Mouse (Mus musculus): Measurements from ENCODE around the gene Far2. TPM values are rescaled to one million over a fixed set of nuclear protein-coding genes. Genes with fewer than 3 reads are reported as not detected.

Far2 gene
- polyA plus RNA-seq, 1 experiment from 2014 or later, result 1.4 TPM

DNA sequence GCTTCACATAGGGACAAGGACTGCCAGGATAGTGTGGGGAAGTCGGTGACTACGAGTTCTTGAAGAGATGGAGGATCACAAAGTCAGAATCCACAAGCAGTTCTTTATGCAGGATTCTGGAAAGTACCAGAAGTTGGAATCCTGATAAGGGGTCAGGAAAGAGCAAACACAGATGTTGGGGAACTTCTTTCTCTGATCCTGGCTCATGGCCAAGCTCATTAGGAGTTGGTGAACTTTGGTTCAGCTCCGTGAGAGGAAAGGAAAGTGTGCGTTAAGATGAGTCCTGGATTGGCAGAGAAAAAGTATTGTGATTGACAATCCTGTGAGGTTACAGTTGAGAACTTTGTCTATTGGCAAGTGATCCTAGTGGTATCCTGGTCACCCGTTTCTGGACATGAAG is 19.2 kb downstream of the Far2 start:
- H3K4me2 ChIP-seq (ENCODE audit: low read length), result no peak overlapping the region
- no peak for ATAC-seq (ENCODE audit: insufficient number of reproducible peaks, insufficient read depth, low FRiP score, low read depth)
- no peaks in the 10 kb centered on the region for H3K27me3 ChIP-seq (ENCODE audit: control insufficient read depth, insufficient read depth, low read length)
- WGBS, result 61% methylated on average over 5 of the region's 5 CpGs
- no peaks in the 10 kb centered on the region for H3K9me3 ChIP-seq (ENCODE audit: control insufficient read depth, low read length)
- no peaks in the 10 kb centered on the region for H3K4me1 ChIP-seq (ENCODE audit: control insufficient read depth in 2 of 2, insufficient read depth in 2 of 2, low read length in 2 of 2)
- no peak overlapping the region for H3K9ac ChIP-seq (ENCODE audit: low read length)
- H3K36me3 ChIP-seq (ENCODE audit: control insufficient read depth, insufficient read depth, low read length), result no peaks in the 10 kb centered on the region
- no peak overlapping the region for H3K4me3 ChIP-seq (ENCODE audit: control insufficient read depth in 1 of 2, insufficient read depth in 1 of 2, low read depth in 1 of 2, low read length in 2 of 2)
- no peak overlapping the region for H3K27ac ChIP-seq (replicated peaks in 1 of 2; ENCODE audit: control insufficient read depth in 1 of 2, insufficient read depth in 1 of 2, low read depth in 2 of 2, low read length in 2 of 2)

DNA sequence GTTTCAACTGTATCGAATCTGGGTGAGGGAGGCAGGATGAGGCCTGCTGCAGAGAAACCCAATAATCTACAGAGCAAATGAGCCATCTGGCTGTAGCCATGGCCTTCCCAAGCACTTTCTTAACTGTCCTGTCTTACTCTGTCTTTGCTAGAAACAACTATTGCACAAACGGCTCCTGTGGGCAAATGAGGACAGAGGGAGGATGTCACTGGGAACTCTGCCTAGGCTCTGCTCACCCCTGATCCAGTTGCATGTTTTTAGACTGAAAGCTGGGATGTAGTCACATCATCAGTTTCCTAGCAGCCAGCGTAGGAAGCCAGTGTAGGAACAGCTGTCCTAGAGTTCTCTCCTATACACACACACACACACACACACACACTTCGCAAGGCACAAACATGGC is 21.7 kb downstream of the Far2 start:
- H3K4me3 ChIP-seq (ENCODE audit: control insufficient read depth in 1 of 2, insufficient read depth in 1 of 2, low read depth in 1 of 2, low read length in 2 of 2), result no peak overlapping the region
- no peak overlapping the region for H3K27ac ChIP-seq (replicated peaks in 1 of 2; ENCODE audit: control insufficient read depth in 1 of 2, insufficient read depth in 1 of 2, low read depth in 2 of 2, low read length in 2 of 2)
- 89% methylated on average over 4 of the region's 4 CpGs for WGBS
- H3K27me3 ChIP-seq (ENCODE audit: control insufficient read depth, insufficient read depth, low read length), result no peaks in the 10 kb centered on the region
- H3K4me1 ChIP-seq (ENCODE audit: control insufficient read depth in 2 of 2, insufficient read depth in 2 of 2, low read length in 2 of 2), result no peaks in the 10 kb centered on the region
- H3K36me3 ChIP-seq (ENCODE audit: control insufficient read depth, insufficient read depth, low read length), result no peaks in the 10 kb centered on the region
- no peak overlapping the region for H3K4me2 ChIP-seq (ENCODE audit: low read length)
- H3K9ac ChIP-seq (ENCODE audit: low read length), result no peak overlapping the region
- no peak for ATAC-seq (ENCODE audit: insufficient number of reproducible peaks, insufficient read depth, low FRiP score, low read depth)
- no peaks in the 10 kb centered on the region for H3K9me3 ChIP-seq (ENCODE audit: control insufficient read depth, low read length)

DNA sequence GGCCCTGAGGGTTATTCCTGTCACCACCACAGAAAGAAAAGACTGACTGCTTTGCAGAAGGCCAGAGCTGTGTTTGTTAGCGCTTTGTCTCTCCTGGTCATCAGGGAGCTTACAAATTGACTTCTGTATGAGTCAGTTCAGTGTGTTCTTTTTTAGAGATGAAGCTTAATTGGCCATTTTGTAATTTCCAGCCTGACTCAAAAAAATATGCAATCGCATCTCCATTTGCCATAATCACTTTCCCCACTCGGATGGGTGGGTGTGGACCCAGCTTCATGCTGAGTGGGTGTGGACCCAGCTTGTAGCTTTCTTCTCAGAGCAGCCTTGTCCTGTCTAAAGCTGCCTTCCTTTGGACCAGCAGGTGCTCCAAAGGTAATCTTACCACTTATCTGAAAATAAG is 26.5 kb downstream of the Far2 start:
- no peaks in the 10 kb centered on the region for H3K4me1 ChIP-seq (ENCODE audit: control insufficient read depth in 2 of 2, insufficient read depth in 2 of 2, low read length in 2 of 2)
- no peaks in the 10 kb centered on the region for H3K36me3 ChIP-seq (ENCODE audit: control insufficient read depth, insufficient read depth, low read length)
- H3K9me3 ChIP-seq (ENCODE audit: control insufficient read depth, low read length), result no peaks in the 10 kb centered on the region
- no peak overlapping the region for H3K4me3 ChIP-seq (ENCODE audit: control insufficient read depth in 1 of 2, insufficient read depth in 1 of 2, low read depth in 1 of 2, low read length in 2 of 2)
- H3K9ac ChIP-seq (ENCODE audit: low read length), result no peak overlapping the region
- WGBS, result 69% methylated on average over 3 of the region's 3 CpGs
- no peak overlapping the region for H3K4me2 ChIP-seq (ENCODE audit: low read length)
- no peak overlapping the region for H3K27ac ChIP-seq (replicated peaks in 1 of 2; ENCODE audit: control insufficient read depth in 1 of 2, insufficient read depth in 1 of 2, low read depth in 2 of 2, low read length in 2 of 2)
- no peak for ATAC-seq (ENCODE audit: insufficient number of reproducible peaks, insufficient read depth, low FRiP score, low read depth)
- no peaks in the 10 kb centered on the region for H3K27me3 ChIP-seq (ENCODE audit: control insufficient read depth, insufficient read depth, low read length)

GRCm38 (mm10) chr6:148074211-148074864 is 27.3 kb downstream of the Far2 start:
- H3K4me2 ChIP-seq (ENCODE audit: low read length), result no peak overlapping the region
- H3K9ac ChIP-seq (ENCODE audit: low read length), result no peak overlapping the region
- ATAC-seq (ENCODE audit: insufficient number of reproducible peaks, insufficient read depth, low FRiP score, low read depth), result no peak
- no peaks in the 10 kb centered on the region for H3K4me1 ChIP-seq (ENCODE audit: control insufficient read depth in 2 of 2, insufficient read depth in 2 of 2, low read length in 2 of 2)
- no peaks in the 10 kb centered on the region for H3K36me3 ChIP-seq (ENCODE audit: control insufficient read depth, insufficient read depth, low read length)
- no peaks in the 10 kb centered on the region for H3K27me3 ChIP-seq (ENCODE audit: control insufficient read depth, insufficient read depth, low read length)
- H3K4me3 ChIP-seq (ENCODE audit: control insufficient read depth in 1 of 2, insufficient read depth in 1 of 2, low read depth in 1 of 2, low read length in 2 of 2), result no peak overlapping the region
- no peak overlapping the region for H3K27ac ChIP-seq (replicated peaks in 1 of 2; ENCODE audit: control insufficient read depth in 1 of 2, insufficient read depth in 1 of 2, low read depth in 2 of 2, low read length in 2 of 2)
- H3K9me3 ChIP-seq (ENCODE audit: control insufficient read depth, low read length), result no peaks in the 10 kb centered on the region

DNA sequence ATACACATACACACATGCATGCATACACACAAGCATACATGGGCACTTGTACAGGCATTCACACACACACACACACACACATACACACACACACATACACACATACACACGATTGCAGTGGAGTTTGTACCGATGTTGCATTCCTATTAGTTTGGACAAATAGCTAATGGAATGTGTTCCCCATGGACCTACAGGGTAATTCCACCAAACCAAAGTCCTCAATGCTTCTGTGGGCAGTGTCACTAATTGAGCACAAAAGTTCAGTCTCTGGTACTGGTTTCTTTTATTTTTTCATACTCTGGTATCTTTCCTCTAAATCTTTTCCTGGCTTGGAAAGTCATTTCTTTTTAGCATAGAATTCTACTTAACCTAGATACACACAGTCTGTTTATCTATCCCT is 36.8 kb downstream of the Far2 start:
- Histone ChIP-seq H3K36me3 (ENCODE audit: control insufficient read depth, insufficient read depth, low read length) (no peaks in the 10 kb centered on the region), H3K4me1 (ENCODE audit: control insufficient read depth in 2 of 2, insufficient read depth in 2 of 2, low read length in 2 of 2) (no peaks in the 10 kb centered on the region), H3K27ac (replicated peaks in 1 of 2; ENCODE audit: control insufficient read depth in 1 of 2, insufficient read depth in 1 of 2, low read depth in 2 of 2, low read length in 2 of 2) (no peak overlapping the region), H3K9ac (ENCODE audit: low read length) (no peak overlapping the region), H3K27me3 (ENCODE audit: control insufficient read depth, insufficient read depth, low read length) (no peaks in the 10 kb centered on the region), H3K4me2 (ENCODE audit: low read length) (no peak overlapping the region), H3K4me3 (ENCODE audit: control insufficient read depth in 1 of 2, insufficient read depth in 1 of 2, low read depth in 1 of 2, low read length in 2 of 2) (no peak overlapping the region), H3K9me3 (ENCODE audit: control insufficient read depth, low read length) (no peaks in the 10 kb centered on the region)
- WGBS, result 94% methylated on average over 2 of the region's 2 CpGs
- ATAC-seq (ENCODE audit: insufficient number of reproducible peaks, insufficient read depth, low FRiP score, low read depth), result no peak

GRCm38 (mm10) chr6:148084403-148084802 is 37.3 kb downstream of the Far2 start:
- H3K9me3 ChIP-seq (ENCODE audit: control insufficient read depth, low read length), result no peaks in the 10 kb centered on the region
- H3K9ac ChIP-seq (ENCODE audit: low read length), result no peak overlapping the region
- H3K27me3 ChIP-seq (ENCODE audit: control insufficient read depth, insufficient read depth, low read length), result no peaks in the 10 kb centered on the region
- ATAC-seq (ENCODE audit: insufficient number of reproducible peaks, insufficient read depth, low FRiP score, low read depth), result no peak
- no peak overlapping the region for H3K27ac ChIP-seq (replicated peaks in 1 of 2; ENCODE audit: control insufficient read depth in 1 of 2, insufficient read depth in 1 of 2, low read depth in 2 of 2, low read length in 2 of 2)
- H3K4me1 ChIP-seq (ENCODE audit: control insufficient read depth in 2 of 2, insufficient read depth in 2 of 2, low read length in 2 of 2), result no peaks in the 10 kb centered on the region
- WGBS, result 44% methylated on average over 2 of the region's 2 CpGs
- no peaks in the 10 kb centered on the region for H3K36me3 ChIP-seq (ENCODE audit: control insufficient read depth, insufficient read depth, low read length)
- H3K4me2 ChIP-seq (ENCODE audit: low read length), result no peak overlapping the region
- no peak overlapping the region for H3K4me3 ChIP-seq (ENCODE audit: control insufficient read depth in 1 of 2, insufficient read depth in 1 of 2, low read depth in 1 of 2, low read length in 2 of 2)

- H3K9ac ChIP-seq (ENCODE audit: low read length), result no peak overlapping the region
- no peaks in the 10 kb centered on the region for H3K27me3 ChIP-seq (ENCODE audit: control insufficient read depth, insufficient read depth, low read length)
- ATAC-seq (ENCODE audit: insufficient number of reproducible peaks, insufficient read depth, low FRiP score, low read depth), result no peak
- H3K27ac ChIP-seq (replicated peaks in 1 of 2; ENCODE audit: control insufficient read depth in 1 of 2, insufficient read depth in 1 of 2, low read depth in 2 of 2, low read length in 2 of 2), result no peak overlapping the region
- H3K9me3 ChIP-seq (ENCODE audit: control insufficient read depth, low read length), result no peaks in the 10 kb centered on the region
- H3K4me1 ChIP-seq (ENCODE audit: control insufficient read depth in 2 of 2, insufficient read depth in 2 of 2, low read length in 2 of 2), result no peaks in the 10 kb centered on the region
- H3K4me3 ChIP-seq (ENCODE audit: control insufficient read depth in 1 of 2, insufficient read depth in 1 of 2, low read depth in 1 of 2, low read length in 2 of 2), result no peak overlapping the region
- WGBS, result 60% methylated on average over 3 of the region's 3 CpGs
- H3K4me2 ChIP-seq (ENCODE audit: low read length), result no peak overlapping the region
- no peaks in the 10 kb centered on the region for H3K36me3 ChIP-seq (ENCODE audit: control insufficient read depth, insufficient read depth, low read length)
Observed at GRCm38 (mm10) chr6:148097039-148097438, 50.0 kb downstream of the Far2 start.

DNA sequence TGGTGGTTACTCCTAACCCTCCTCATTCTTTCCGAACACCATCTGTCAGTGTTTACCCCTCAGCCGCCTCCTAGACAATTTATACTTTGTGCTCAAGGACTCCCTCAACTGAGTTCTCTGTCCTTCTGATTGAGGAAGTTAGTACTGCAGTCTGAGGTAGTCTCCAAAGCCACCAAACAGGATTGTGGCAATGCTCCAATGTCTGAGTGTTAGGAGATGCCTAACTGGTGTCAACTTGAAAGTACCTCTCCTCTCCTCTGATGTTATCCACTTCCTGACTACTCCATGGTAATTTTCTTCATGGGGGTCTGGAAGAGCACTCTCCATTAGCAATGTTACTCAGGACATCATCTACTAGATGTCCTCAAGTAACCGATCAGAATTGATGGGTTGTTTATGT is 54.9 kb downstream of the Far2 start:
- WGBS, result 79% methylated on average over 3 of the region's 3 CpGs
- H3K27ac ChIP-seq (replicated peaks in 1 of 2; ENCODE audit: control insufficient read depth in 1 of 2, insufficient read depth in 1 of 2, low read depth in 2 of 2, low read length in 2 of 2), result no peak overlapping the region
- no peak overlapping the region for H3K4me2 ChIP-seq (ENCODE audit: low read length)
- H3K27me3 ChIP-seq (ENCODE audit: control insufficient read depth, insufficient read depth, low read length), result no peaks in the 10 kb centered on the region
- no peaks in the 10 kb centered on the region for H3K4me1 ChIP-seq (ENCODE audit: control insufficient read depth in 2 of 2, insufficient read depth in 2 of 2, low read length in 2 of 2)
- ATAC-seq (ENCODE audit: insufficient number of reproducible peaks, insufficient read depth, low FRiP score, low read depth), result no peak
- no peaks in the 10 kb centered on the region for H3K36me3 ChIP-seq (ENCODE audit: control insufficient read depth, insufficient read depth, low read length)
- H3K4me3 ChIP-seq (ENCODE audit: control insufficient read depth in 1 of 2, insufficient read depth in 1 of 2, low read depth in 1 of 2, low read length in 2 of 2), result no peak overlapping the region
- no peak overlapping the region for H3K9ac ChIP-seq (ENCODE audit: low read length)
- no peaks in the 10 kb centered on the region for H3K9me3 ChIP-seq (ENCODE audit: control insufficient read depth, low read length)

All from heart, embryonic 14.5 days (tissue).